Comparison of ENCODE assay signal across 14 mouse cellular contexts in genomic region chr2:32065371-32065791, GRCm38 (mm10). TPM values are rescaled to one million over a fixed set of nuclear protein-coding genes. Genes with fewer than 3 reads are reported as not detected.
DNase-seq lines count a peak whose midpoint lies in the region; ATAC-seq and TF ChIP-seq lines count a peak whose summit lies in the region.
"Had no signal": no experiment of that assay in that cellular context is flagged by ENCODE, and none has a peak within 500 bp of the region (broad histone marks: within the 10 kb centered on the region; RNA-seq: fewer than 3 reads in every experiment).

No protein-coding gene starts in this region.

- H3K27me3 ChIP-seq in heart, embryonic 12.5 days (replicated peaks) = no peaks in the 10 kb centered on the region
- H3K27me3 ChIP-seq in liver, embryonic 16.5 days (ENCODE audit: control insufficient read depth, insufficient read depth, low read depth, low read length) = no peaks in the 10 kb centered on the region
- no peaks in the 10 kb centered on the region for H3K27me3 ChIP-seq in liver, embryonic 11.5 days (replicated peaks; ENCODE audit: control insufficient read depth, insufficient read depth, low read length)
- no peaks in the 10 kb centered on the region for H3K27me3 ChIP-seq in liver, postnatal 0 days (ENCODE audit: insufficient read depth, low read length)

- no peaks in the 10 kb centered on the region for H3K9me3 ChIP-seq in heart, embryonic 12.5 days (replicated peaks)
- H3K9me3 ChIP-seq in liver, embryonic 16.5 days (replicated peaks; ENCODE audit: control insufficient read depth, low read length) = no peaks in the 10 kb centered on the region
- H3K9me3 ChIP-seq in liver, embryonic 11.5 days (ENCODE audit: control insufficient read depth, low read length) = no peaks in the 10 kb centered on the region
- no peaks in the 10 kb centered on the region for H3K9me3 ChIP-seq in liver, postnatal 0 days (ENCODE audit: low read length)

- DNase-seq in heart, adult 18-20 months = no peak
- DNase-seq in liver, embryonic 11.5 days (ENCODE audit: low spot score) = no peak
- no peak for DNase-seq in liver, postnatal 0 days
- peak; percentile 82 for DNase-seq in thymus, postnatal 25 days
- no peak for DNase-seq in urinary bladder, postnatal 36 days (ENCODE audit: low spot score in 2 of 2)
- no peak for DNase-seq in left cerebral cortex, adult 2 months (ENCODE audit: extremely low spot score in 1 of 2, low spot score in 2 of 2)
- DNase-seq: cerebellum, adult 18-20 months; lung, postnatal 10 days had no signal

- intact Hi-C loops in left cerebral cortex, adult 2 months (cut with DNase I) = no loop called here

- TF ChIP-seq CTCF in liver, postnatal 0 days (IDR thresholded peaks at IDR 0.05; ENCODE audit: low read depth) = no peak
- TF ChIP-seq CTCF in left cerebral cortex, adult 2 months (IDR thresholded peaks at IDR 0.05) = no peak

- H3K4me3 ChIP-seq in heart, embryonic 12.5 days = no peak overlapping the region
- no peak overlapping the region for H3K4me3 ChIP-seq in liver, embryonic 16.5 days (ENCODE audit: low read depth, low read length)
- H3K4me3 ChIP-seq in liver, embryonic 11.5 days (ENCODE audit: low read depth, low read length) = no peak overlapping the region
- H3K4me3 ChIP-seq in liver, postnatal 0 days (ENCODE audit: low read depth, low read length) = no peak overlapping the region
- H3K4me3 ChIP-seq in left cerebral cortex, adult 2 months = no peak overlapping the region

- 51% methylated on average over 5 of the region's 5 CpGs for WGBS in heart, embryonic 12.5 days
- WGBS in liver, embryonic 16.5 days (ENCODE audit: insufficient replicate concordance) = 63% methylated on average over 5 of the region's 5 CpGs
- 73% methylated on average over 5 of the region's 5 CpGs for WGBS in liver, embryonic 11.5 days
- WGBS in liver, postnatal 0 days (ENCODE audit: insufficient replicate concordance) = 64% methylated on average over 5 of the region's 5 CpGs

- peak overlapping the region; percentile 96 for H3K27ac ChIP-seq in heart, embryonic 12.5 days (ENCODE audit: poor library complexity, severe bottlenecking)
- peak overlapping the region; percentile 20; the same call in 1 of the 2 replicates for H3K27ac ChIP-seq in liver, embryonic 16.5 days (ENCODE audit: low read length)
- no peak overlapping the region for H3K27ac ChIP-seq in liver, embryonic 11.5 days (ENCODE audit: low read depth, low read length)
- peak overlapping the region; percentile 67; the same call in 1 of the 2 replicates for H3K27ac ChIP-seq in liver, postnatal 0 days (ENCODE audit: low read depth)
- no peak overlapping the region for H3K27ac ChIP-seq in left cerebral cortex, adult 2 months
- H3K27ac ChIP-seq: stomach, postnatal 0 days had no signal

- no peak for ATAC-seq in heart, embryonic 12.5 days (ENCODE audit: insufficient number of reproducible peaks, low FRiP score)
- ATAC-seq in liver, embryonic 16.5 days (ENCODE audit: low read depth) = no peak
- no peak for ATAC-seq in liver, embryonic 11.5 days (replicated peaks; ENCODE audit: low FRiP score)
- ATAC-seq in liver, postnatal 0 days = no peak
- ATAC-seq: forebrain, embryonic 16.5 days; hindbrain, embryonic 16.5 days had no signal

- H3K4me1 ChIP-seq in heart, embryonic 12.5 days (replicated peaks) = peaks cover 93% of the 10 kb centered on the region
- peaks cover 41% of the 10 kb centered on the region for H3K4me1 ChIP-seq in liver, embryonic 16.5 days (ENCODE audit: control insufficient read depth, low read depth, low read length)
- peaks cover 48% of the 10 kb centered on the region for H3K4me1 ChIP-seq in liver, embryonic 11.5 days (replicated peaks; ENCODE audit: control insufficient read depth, insufficient read depth, low read length)
- peaks cover 28% of the 10 kb centered on the region for H3K4me1 ChIP-seq in liver, postnatal 0 days (ENCODE audit: insufficient read depth)

- no peak for TF ChIP-seq EP300 in liver, postnatal 0 days (IDR thresholded peaks at IDR 0.05; ENCODE audit: low read depth)

- H3K4me2 ChIP-seq in heart, embryonic 12.5 days = 0 out of 2 replicates have a peak overlapping the region, but pooled peaks have one; percentile 29
- no peak overlapping the region for H3K4me2 ChIP-seq in liver, embryonic 16.5 days (ENCODE audit: low read depth, low read length)
- H3K4me2 ChIP-seq in liver, embryonic 11.5 days = no peak overlapping the region
- H3K4me2 ChIP-seq in liver, postnatal 0 days (ENCODE audit: low read depth, low read length) = no peak overlapping the region

- peaks cover 30% of the 10 kb centered on the region for H3K36me3 ChIP-seq in heart, embryonic 12.5 days
- H3K36me3 ChIP-seq in liver, embryonic 16.5 days (ENCODE audit: control insufficient read depth, insufficient read depth) = peaks cover 22% of the 10 kb centered on the region
- peaks cover 19% of the 10 kb centered on the region; the same call in 1 of the 2 replicates for H3K36me3 ChIP-seq in liver, embryonic 11.5 days (ENCODE audit: control insufficient read depth, insufficient read depth, low read length)
- peaks cover 12% of the 10 kb centered on the region for H3K36me3 ChIP-seq in liver, postnatal 0 days (replicated peaks; ENCODE audit: insufficient read depth, low read length)

- H3K9ac ChIP-seq in heart, embryonic 12.5 days = no peak overlapping the region
- no peak overlapping the region for H3K9ac ChIP-seq in liver, embryonic 16.5 days (ENCODE audit: low read depth, low read length)
- no peak overlapping the region for H3K9ac ChIP-seq in liver, embryonic 11.5 days (ENCODE audit: low read depth, low read length)
- no peak overlapping the region for H3K9ac ChIP-seq in liver, postnatal 0 days (replicated peaks)

RNA-seq across cellular contexts. Expression of gene Fam78a, which starts 19.3 kb away (rescaled TPM):
- polyA plus RNA-seq in heart, embryonic 12.5 days (2016; fragmentation: Nextera tagmentation; extraction: Ambion mirVana) = 48.1 and 50.7 TPM in 2 replicates
- 10 to 100 TPM; 15.0 to 23.0 TPM for total RNA-seq in heart, adult 18-20 months (2021)
- polyA plus RNA-seq in liver, embryonic 16.5 days (2015; fragmentation: Nextera tagmentation; extraction: Ambion mirVana) = 6.5 and 7.0 TPM in 2 replicates
- 19.2 and 19.8 TPM in 2 replicates for polyA plus RNA-seq in liver, embryonic 11.5 days (2014; fragmentation: Nextera tagmentation; extraction: Ambion mirVana)
- polyA plus RNA-seq in liver, postnatal 0 days (2015; fragmentation: Nextera tagmentation; extraction: Ambion mirVana) = 3.8 and 4.3 TPM in 2 replicates
- 1 to 10 TPM; 9.0 to 9.7 TPM for total RNA-seq in left cerebral cortex, adult 2 months (2021)
- polyA plus RNA-seq: C2C12 had no signal

RNA-seq across cellular contexts. Expression of gene Plpp7, which starts 29.9 kb away (rescaled TPM):
- 11.4 and 13.6 TPM in 2 replicates for polyA plus RNA-seq in heart, embryonic 12.5 days (2016; fragmentation: Nextera tagmentation; extraction: Ambion mirVana)
- 10 to 100 TPM; 27.3 to 38.3 TPM for total RNA-seq in heart, adult 18-20 months (2021)
- polyA plus RNA-seq in liver, embryonic 16.5 days (2015; fragmentation: Nextera tagmentation; extraction: Ambion mirVana) = 1.4 and 2.1 TPM in 2 replicates
- 5.3 TPM in 2 replicates for polyA plus RNA-seq in liver, embryonic 11.5 days (2014; fragmentation: Nextera tagmentation; extraction: Ambion mirVana)
- polyA plus RNA-seq in liver, postnatal 0 days (2015; fragmentation: Nextera tagmentation; extraction: Ambion mirVana) = 1.6 and 1.7 TPM in 2 replicates
- 10 to 100 TPM; 26.8 to 29.3 TPM for total RNA-seq in left cerebral cortex, adult 2 months (2021)

Comparison
In these comparisons a context has a peak if more than half of its experiments do, and no peak if none do; other contexts are left out.
1. H3K27ac ChIP-seq: peak in heart, embryonic 12.5 days (single experiment), liver, embryonic 16.5 days (single experiment) and liver, postnatal 0 days (single experiment); none in liver, embryonic 11.5 days (single experiment) and left cerebral cortex, adult 2 months (single experiment).